Mouse (Mus musculus) ES-CJ7 (cell line): ENCODE data around the gene Topaz1.
A peak's percentile ranks its signal among the peaks of the same experiment; 100 is the strongest.

ENCODE experiments used
- DNase-seq: peaks from one replicate; pipeline ENCODE4 v3.0.0; 2011; ENCODE audit warnings: low read depth, low spot score

The Topaz1 gene

DNA sequence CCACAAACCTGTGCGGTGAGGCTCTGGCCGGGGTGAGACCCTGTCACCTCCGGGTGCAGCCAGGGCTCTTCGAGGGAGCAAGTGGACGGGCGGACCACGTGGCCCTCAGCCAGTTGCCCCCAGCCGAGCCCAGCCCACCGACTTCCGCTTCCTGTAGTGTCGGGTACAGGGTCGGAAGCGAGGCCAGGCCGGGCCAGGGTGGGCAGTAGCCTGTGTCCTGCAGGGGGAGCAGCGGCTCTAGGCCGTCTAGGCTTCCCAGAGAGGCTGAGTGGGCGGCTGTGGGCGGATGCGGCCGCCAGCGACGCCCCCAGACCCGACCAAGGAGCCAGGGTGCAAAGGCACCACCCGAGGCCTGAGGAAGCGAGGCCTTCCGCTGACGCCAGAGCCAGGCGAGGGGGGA lies at the start of gene Topaz1:
Gene Topaz1 (plus strand): TSS at position 287 of the 400 bp plus-strand sequence.
- peak; percentile 35 for DNase-seq

- peak; percentile 33 for DNase-seq
Measured at GRCm38 (mm10) chr9:122701817-122702216, 45.3 kb upstream of the Topaz1 start.

- no peak for DNase-seq
Measured at GRCm38 (mm10) chr9:122713836-122714235, 33.3 kb upstream of the Topaz1 start.

- DNase-seq, result no peak
Measured at GRCm38 (mm10) chr9:122715046-122715445, 32.1 kb upstream of the Topaz1 start.

DNA sequence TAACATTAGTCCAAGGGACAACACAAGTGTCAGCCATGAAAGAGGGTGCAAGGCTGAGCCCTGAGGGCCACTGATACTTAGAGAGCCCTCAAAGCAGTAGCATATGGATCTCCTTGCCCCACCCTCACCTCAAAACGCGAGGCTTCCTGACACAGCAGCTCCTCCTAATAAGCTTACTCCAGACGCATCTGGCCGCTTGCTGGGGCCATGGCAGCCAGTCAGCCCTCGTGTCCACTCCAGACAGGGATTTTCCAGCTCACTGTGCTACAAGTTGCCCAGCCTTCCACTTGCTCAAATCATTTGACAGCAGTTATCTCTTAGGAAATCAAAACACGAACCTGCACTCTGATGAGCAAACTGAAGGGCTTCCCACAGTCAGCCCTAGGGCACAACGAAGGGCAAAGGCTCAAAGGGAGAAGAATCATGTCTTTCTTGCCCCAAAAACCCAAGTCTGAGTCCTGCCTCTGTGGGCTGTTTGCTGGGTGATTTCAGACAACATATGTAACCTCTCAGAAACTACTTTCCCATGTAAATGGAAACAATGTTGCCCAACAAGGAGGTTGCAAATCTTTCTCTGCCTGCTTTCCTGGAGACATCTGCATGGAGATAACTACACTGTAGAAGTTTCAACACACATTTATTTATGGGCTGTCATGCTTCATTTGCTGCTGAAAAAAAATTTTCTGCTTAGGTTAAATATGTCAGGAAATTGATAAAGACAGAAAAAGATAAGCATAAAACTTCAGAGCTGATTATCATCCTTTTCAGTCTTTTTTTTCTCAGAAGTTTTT lies 30.8 kb upstream of the Topaz1 start:
- DNase-seq, result no peak

DNA sequence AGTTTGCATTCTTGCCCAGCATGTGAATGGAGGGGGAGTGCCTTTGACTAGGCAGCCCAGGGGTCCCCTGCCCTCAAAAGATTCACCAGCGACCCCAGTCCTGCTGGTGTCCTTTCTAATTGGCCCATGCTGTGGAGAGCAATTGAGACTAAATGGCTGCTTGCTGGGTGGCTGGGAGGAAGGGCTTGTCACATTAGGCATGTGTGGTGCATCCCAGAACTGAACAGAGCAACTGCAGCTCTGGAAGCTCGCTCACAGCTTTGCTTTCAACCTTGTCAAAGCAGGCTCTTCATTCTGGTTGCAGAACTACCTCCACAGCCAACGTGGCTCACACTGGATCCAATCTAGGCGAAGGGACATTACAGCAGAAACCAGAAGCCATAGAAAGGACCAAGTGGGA lies 24.9 kb upstream of the Topaz1 start:
- DNase-seq, result peak; percentile 39

DNA sequence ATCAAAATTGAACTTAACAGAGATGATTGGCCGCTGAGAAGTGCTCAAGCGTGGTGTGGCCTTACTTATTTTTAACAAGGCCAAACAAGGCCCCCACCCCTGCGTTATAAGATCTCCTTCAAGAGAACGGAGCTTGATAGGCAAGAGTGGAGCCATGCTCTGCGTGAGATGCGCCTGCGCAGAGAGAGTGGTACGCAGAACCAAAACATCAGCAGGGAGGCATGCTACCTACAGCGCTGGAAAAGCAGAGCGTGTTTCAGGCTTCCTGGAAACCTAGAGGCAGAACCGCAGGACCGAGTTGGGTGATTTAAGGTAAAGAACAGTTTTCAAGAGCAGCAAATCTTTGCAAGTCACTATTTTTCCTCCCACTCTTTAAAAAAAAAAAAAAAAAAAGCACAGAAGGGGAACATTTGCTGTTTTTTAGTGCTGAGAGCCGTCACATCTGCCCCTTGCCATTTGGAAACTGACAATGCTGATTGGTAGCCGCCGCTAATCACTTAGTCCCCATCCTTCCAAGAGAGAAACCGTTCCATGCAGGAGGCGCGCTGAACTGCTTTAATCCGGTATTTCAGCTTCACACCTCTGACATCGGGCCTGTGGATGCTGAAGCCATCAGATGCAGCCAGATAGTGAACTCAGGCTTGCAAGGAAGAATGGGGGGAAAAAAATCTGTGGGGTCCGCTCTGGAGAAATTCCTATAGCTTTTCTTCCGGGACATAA lies 21.9 kb upstream of the Topaz1 start:
- DNase-seq, result no peak

DNA sequence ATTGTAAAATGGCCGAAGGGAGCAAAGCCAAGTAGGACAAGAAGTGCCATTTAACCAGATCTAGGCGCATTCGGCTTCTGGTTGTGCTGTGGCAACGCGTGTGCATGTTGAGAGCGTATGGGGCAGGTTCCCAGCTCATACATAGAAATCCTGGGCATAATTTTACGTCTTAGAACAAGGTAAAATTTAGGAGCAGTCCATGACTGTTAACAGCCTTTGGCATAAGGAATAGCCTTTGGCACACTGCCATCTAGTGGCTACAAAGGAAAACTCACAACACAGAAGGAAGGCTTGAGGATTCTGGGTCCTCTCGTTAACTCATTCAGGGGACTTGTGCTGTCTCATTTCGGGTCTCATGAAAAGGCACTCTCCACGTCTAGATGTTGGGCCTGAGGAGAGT lies 17.6 kb upstream of the Topaz1 start:
- peak; percentile 70 for DNase-seq

- DNase-seq, result no peak
Measured at GRCm38 (mm10) chr9:122732126-122732810, 14.9 kb upstream of the Topaz1 start.

DNA sequence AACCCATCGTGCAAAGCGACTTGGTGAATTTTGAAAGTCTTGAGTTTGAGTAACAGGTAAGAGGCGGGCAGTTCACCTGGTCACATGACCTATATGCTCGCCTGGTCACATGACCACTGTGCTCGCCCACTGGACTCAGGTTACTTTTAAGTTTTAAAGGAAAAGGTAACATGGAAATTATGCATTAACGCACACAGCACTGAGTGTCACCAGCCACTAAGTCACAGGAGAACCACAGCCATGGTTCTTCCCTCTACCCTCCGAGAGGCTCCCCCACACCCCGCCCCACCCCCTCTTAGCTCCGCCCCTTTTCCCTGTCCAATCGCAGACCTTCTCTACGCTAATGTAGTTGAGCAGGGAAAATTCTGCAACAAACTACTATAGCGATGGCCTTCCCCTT lies 13.9 kb upstream of the Topaz1 start:
- peak; percentile 23 for DNase-seq

- DNase-seq, result no peak
Measured at GRCm38 (mm10) chr9:122734934-122735333, 12.2 kb upstream of the Topaz1 start.

- DNase-seq, result no peak
Measured at GRCm38 (mm10) chr9:122736001-122736400, 11.1 kb upstream of the Topaz1 start.

DNA sequence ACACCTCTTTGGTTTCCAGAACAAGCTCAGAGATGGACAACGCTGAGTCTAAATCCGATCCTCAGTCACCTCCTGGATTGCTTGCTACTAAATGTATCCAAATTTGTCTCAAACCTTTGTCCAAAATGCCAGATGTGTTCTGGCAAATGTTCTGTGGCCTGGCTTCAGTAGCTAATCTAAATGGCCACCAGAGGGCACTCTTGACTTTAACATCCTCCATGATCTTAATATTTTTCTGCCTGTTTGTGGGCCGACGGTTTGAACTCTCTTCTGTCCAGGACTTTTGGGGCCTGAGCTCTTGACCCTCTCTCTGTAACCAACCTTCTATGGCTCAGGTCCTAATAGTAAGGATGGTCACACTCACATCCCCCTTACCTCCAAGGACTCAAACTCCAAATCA lies 10.4 kb upstream of the Topaz1 start:
- DNase-seq, result peak; percentile 63

DNA sequence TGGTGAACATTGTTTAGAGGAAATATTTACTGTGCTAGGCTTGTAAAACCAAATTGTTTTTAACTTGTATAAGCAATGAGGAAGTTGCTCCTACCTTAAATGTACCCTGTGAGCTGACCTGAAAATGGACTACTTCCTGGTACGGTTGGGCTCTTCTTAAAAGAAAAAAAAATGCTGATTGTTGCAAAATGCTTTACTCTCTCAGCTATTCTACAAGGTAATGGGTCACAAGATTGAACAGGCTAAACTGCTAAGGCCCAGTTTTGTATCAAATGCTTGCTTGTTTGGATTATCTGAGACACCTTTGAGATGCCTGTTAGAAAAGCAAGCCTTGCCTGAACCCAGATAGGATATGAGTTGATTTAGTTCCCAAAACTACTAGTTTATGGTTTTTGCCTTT lies 1.3 kb upstream of the Topaz1 start:
- DNase-seq, result no peak

- no peak for DNase-seq
Measured at GRCm38 (mm10) chr9:122757614-122758013, 10.5 kb downstream of the Topaz1 start.

DNA sequence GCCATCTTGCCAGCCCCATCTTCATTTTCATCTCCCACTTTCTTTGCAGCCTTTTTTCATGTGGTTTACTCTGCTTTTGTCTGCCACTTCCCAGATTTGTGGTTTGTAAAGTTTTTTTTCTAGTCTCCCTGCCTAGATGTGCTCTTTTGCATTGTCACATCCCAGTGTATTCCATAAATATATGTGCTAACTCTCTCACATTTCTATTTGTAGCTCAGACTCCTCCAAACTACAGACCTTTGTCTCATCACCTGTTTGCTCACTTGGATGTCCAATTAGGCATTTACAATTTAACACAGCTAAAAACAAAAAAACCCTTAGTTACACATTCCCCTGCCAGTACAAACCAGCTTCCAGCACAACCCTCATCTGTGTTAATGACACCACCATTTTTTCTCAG lies 13.0 kb downstream of the Topaz1 start:
- no peak for DNase-seq

GRCm38 (mm10) chr9:122785231-122785630 lies 38.1 kb downstream of the Topaz1 start:
- DNase-seq, result no peak

- no peak for DNase-seq
Measured at GRCm38 (mm10) chr9:122786534-122786933, 39.4 kb downstream of the Topaz1 start.

GRCm38 (mm10) chr9:122805053-122805844 lies 58.1 kb downstream of the Topaz1 start, which contains the start of gene Tcaim:
Gene Tcaim, plus strand, starts transcription at chr9:122805539.
- peak; percentile 93 for DNase-seq

GRCm38 (mm10) chr9:122805845-122806341 lies 58.7 kb downstream of the Topaz1 start:
- DNase-seq, result no peak

- DNase-seq, result no peak
Measured at GRCm38 (mm10) chr9:122807186-122807585, 60.0 kb downstream of the Topaz1 start.
